Mouse (Mus musculus): Measurements from ENCODE around the gene Ptges2. TPM values are rescaled to one million over a fixed set of nuclear protein-coding genes. Genes with fewer than 3 reads are reported as not detected.

The Ptges2 gene
- polyA plus RNA-seq (2012; rRNA removed) = 7.5 and 7.6 TPM in 2 replicates

DNA sequence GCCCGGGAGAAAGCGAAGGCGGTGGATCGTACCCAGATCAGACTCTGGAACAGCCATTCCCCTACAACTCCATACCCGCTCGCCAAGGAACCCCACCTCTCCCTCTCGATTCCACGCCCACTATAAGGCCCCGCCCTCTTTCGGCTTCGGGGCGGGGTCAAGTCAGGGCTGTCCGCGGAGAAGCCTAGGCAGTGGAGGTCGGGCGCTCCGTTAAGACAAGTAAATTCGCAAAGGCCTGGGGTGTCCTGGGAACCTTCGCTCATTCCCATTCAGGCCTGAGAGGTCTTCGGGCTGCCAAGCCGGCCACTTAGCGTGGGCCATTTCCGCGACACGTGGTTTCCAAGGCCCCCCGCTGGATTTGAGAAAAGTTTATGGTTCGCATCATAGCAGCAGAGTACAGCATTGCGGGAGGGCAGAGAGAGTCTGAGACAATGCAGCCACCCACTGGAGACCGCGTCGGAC is at the start of gene Ptges2:
TSS of gene Ptges2 (plus strand) at position 413 of the 462 bp plus-strand sequence.
- H3K36me3 ChIP-seq (ENCODE audit: control insufficient read depth, insufficient read depth, low read length) = no peaks in the 10 kb centered on the region
- H3K27me3 ChIP-seq (ENCODE audit: control insufficient read depth, insufficient read depth, low read length) = no peaks in the 10 kb centered on the region
- peaks cover 26% of the 10 kb centered on the region for H3K4me1 ChIP-seq (ENCODE audit: control insufficient read depth, insufficient read depth, low read length)
- peak within 1 kb of the TSS; percentile 94 for H3K27ac ChIP-seq (ENCODE audit: control insufficient read depth, insufficient read depth, low read depth, low read length)
- H3K4me3 ChIP-seq (ENCODE audit: control insufficient read depth, low read depth, low read length) = peak within 1 kb of the TSS; percentile 91
- TF ChIP-seq CTCF (IDR thresholded peaks at IDR 0.05; ENCODE audit: control insufficient read depth, insufficient read depth, insufficient replicate concordance, low read depth, low read length) (no peak), POLR2A (IDR thresholded peaks at IDR 0.05; ENCODE audit: control insufficient read depth, low read depth, low read length) (peak; percentile 47)

DNA sequence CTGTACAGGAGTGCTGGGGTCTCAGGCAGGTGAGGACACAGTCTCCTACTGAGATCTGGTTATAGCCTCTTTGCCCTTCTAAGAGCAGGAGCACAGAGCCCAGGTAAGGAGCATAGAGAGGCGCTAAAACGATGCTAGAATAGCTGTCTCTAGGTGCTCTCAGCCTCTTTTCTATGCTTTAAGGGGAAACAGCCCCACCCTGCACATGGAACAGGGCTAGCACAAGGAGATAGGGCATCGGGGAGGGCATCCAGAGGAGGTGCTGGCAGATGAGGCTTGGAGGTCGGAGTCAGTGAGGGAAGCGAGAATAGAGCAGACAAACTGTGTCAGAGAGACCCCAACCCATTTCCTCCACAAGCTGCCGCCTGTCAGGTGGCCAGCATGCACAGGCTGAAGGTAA is 48.7 kb upstream of the Ptges2 start:
- no peak for TF ChIP-seq POLR2A (IDR thresholded peaks at IDR 0.05; ENCODE audit: control insufficient read depth, low read depth, low read length)
- TF ChIP-seq CTCF (IDR thresholded peaks at IDR 0.05; ENCODE audit: control insufficient read depth, insufficient read depth, insufficient replicate concordance, low read depth, low read length) = no peak
- no peaks in the 10 kb centered on the region for H3K27me3 ChIP-seq (ENCODE audit: control insufficient read depth, insufficient read depth, low read length)
- no peak overlapping the region for H3K27ac ChIP-seq (ENCODE audit: control insufficient read depth, insufficient read depth, low read depth, low read length)
- H3K36me3 ChIP-seq (ENCODE audit: control insufficient read depth, insufficient read depth, low read length) = no peaks in the 10 kb centered on the region
- no peak overlapping the region for H3K4me3 ChIP-seq (ENCODE audit: control insufficient read depth, low read depth, low read length)
- H3K4me1 ChIP-seq (ENCODE audit: control insufficient read depth, insufficient read depth, low read length) = peaks cover 5% of the 10 kb centered on the region

DNA sequence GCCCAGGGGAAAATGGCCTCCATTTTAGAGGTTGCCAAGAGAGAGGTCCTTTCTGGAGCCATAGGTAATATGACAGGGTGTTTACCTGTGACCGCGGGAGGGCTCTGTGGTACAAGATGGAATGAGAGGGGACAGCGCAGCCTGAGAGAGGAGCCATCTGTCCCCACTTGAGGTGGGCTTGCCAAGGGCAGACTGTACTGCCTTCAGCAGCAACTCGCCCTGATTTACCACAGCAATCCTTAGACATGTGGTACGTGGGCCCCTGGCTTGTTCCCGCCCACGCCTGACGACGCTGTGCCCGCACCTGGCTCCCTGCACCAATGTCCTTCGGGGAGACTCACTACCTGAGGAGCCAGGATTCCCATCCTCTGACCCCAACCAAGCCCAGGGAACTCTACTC is 47.4 kb upstream of the Ptges2 start:
- Histone ChIP-seq H3K4me3 (ENCODE audit: control insufficient read depth, low read depth, low read length) (no peak overlapping the region), H3K4me1 (ENCODE audit: control insufficient read depth, insufficient read depth, low read length) (peaks cover 9% of the 10 kb centered on the region), H3K36me3 (ENCODE audit: control insufficient read depth, insufficient read depth, low read length) (no peaks in the 10 kb centered on the region), H3K27ac (ENCODE audit: control insufficient read depth, insufficient read depth, low read depth, low read length) (no peak overlapping the region), H3K27me3 (ENCODE audit: control insufficient read depth, insufficient read depth, low read length) (no peaks in the 10 kb centered on the region)
- TF ChIP-seq POLR2A (IDR thresholded peaks at IDR 0.05; ENCODE audit: control insufficient read depth, low read depth, low read length) (no peak), CTCF (IDR thresholded peaks at IDR 0.05; ENCODE audit: control insufficient read depth, insufficient read depth, insufficient replicate concordance, low read depth, low read length) (no peak)

DNA sequence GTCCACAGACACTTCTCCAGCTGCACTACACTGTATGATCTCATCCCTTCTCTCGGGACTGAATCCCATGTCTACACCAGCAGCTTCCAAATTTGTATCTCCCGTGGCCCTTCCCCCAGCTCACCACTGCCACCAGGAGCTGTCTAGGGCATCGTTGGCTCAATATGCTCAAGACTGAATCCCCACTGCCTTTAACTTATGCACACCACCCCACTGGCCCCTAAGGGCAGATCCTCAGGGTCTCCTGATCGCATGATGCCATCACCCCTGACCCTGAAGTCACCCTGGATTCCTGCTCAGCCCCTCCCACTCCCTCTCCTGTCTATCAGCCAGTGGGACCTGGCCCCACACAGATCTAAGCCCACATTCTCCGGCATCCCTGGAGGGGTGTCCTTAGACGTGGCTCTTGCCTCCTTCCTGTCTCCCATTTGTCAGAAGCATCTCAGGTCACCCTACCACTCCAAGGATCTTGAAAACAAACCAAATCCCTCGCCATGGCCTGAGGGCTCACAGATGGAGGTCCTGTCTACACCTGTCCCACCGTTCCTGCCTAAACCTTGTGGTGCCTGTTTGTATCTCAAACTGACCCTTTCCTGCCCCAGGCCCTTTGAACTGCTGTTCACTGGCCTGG is 46.0 kb upstream of the Ptges2 start:
- no peaks in the 10 kb centered on the region for H3K27me3 ChIP-seq (ENCODE audit: control insufficient read depth, insufficient read depth, low read length)
- no peaks in the 10 kb centered on the region for H3K36me3 ChIP-seq (ENCODE audit: control insufficient read depth, insufficient read depth, low read length)
- no peak overlapping the region for H3K4me3 ChIP-seq (ENCODE audit: control insufficient read depth, low read depth, low read length)
- peaks cover 9% of the 10 kb centered on the region for H3K4me1 ChIP-seq (ENCODE audit: control insufficient read depth, insufficient read depth, low read length)
- TF ChIP-seq CTCF (IDR thresholded peaks at IDR 0.05; ENCODE audit: control insufficient read depth, insufficient read depth, insufficient replicate concordance, low read depth, low read length) = no peak
- TF ChIP-seq POLR2A (IDR thresholded peaks at IDR 0.05; ENCODE audit: control insufficient read depth, low read depth, low read length) = no peak
- H3K27ac ChIP-seq (ENCODE audit: control insufficient read depth, insufficient read depth, low read depth, low read length) = no peak overlapping the region

DNA sequence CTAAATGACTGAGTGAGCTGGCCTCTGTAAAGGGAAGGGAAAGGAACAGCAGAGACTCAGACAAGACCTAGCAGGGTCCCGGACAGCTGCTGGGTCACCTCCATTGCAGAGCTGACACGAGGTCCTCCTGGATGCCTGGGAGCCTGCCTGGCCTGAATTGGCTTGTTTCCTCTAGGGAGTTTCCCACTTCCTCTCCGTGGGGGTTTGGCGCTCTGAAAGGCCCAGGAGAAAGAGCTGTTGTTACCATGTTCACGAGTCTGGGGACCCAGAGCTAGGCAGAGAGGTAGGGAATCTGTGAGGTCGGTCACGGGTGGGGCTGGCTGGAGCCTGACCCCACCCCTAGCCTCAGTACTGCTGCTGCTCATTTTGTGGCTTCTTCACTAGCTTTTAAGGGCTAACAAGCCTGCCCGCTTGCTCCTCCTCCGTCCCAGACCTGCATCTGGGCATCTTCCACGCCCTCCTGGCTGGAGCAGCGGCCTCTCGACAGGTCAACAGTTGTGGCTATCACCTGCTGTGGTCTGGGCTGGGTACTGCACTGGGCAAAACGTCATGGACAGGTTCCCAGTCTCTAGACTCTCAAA is 45.1 kb upstream of the Ptges2 start:
- TF ChIP-seq CTCF (IDR thresholded peaks at IDR 0.05; ENCODE audit: control insufficient read depth, insufficient read depth, insufficient replicate concordance, low read depth, low read length) (no peak), POLR2A (IDR thresholded peaks at IDR 0.05; ENCODE audit: control insufficient read depth, low read depth, low read length) (no peak)

DNA sequence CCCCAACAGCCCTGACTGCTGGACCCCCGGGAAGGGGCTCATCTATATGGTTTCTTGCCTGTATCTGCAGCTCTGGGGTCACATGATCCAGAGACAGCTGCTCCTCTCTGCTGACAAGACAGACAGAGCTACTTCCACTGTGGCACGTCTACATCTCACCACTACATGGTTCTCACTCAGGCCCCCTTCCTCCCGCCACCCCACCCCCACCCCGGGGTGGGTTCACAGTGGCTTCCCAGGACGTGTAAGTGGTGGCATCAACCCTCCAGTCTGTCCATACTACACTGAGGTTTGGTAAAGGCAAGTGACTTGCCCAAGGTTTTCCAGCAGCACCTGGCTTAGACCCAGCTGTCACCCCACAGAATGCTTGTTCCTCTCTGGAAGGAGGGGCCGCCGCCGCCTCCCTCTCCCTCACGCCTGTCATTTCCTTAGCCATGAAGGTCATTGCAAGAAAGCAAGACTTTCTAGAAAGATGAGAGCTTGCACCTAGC is 44.2 kb upstream of the Ptges2 start:
- no peak overlapping the region for H3K27ac ChIP-seq (ENCODE audit: control insufficient read depth, insufficient read depth, low read depth, low read length)
- TF ChIP-seq CTCF (IDR thresholded peaks at IDR 0.05; ENCODE audit: control insufficient read depth, insufficient read depth, insufficient replicate concordance, low read depth, low read length) (no peak), POLR2A (IDR thresholded peaks at IDR 0.05; ENCODE audit: control insufficient read depth, low read depth, low read length) (no peak)
- no peaks in the 10 kb centered on the region for H3K27me3 ChIP-seq (ENCODE audit: control insufficient read depth, insufficient read depth, low read length)
- no peaks in the 10 kb centered on the region for H3K36me3 ChIP-seq (ENCODE audit: control insufficient read depth, insufficient read depth, low read length)
- peaks cover 9% of the 10 kb centered on the region for H3K4me1 ChIP-seq (ENCODE audit: control insufficient read depth, insufficient read depth, low read length)
- no peak overlapping the region for H3K4me3 ChIP-seq (ENCODE audit: control insufficient read depth, low read depth, low read length)

More for the DNA sequence above, 45.1 kb upstream of the Ptges2 start:
- Histone ChIP-seq H3K4me1 (ENCODE audit: control insufficient read depth, insufficient read depth, low read length) (peaks cover 9% of the 10 kb centered on the region), H3K27me3 (ENCODE audit: control insufficient read depth, insufficient read depth, low read length) (no peaks in the 10 kb centered on the region), H3K27ac (ENCODE audit: control insufficient read depth, insufficient read depth, low read depth, low read length) (no peak overlapping the region), H3K36me3 (ENCODE audit: control insufficient read depth, insufficient read depth, low read length) (no peaks in the 10 kb centered on the region), H3K4me3 (ENCODE audit: control insufficient read depth, low read depth, low read length) (no peak overlapping the region)

DNA sequence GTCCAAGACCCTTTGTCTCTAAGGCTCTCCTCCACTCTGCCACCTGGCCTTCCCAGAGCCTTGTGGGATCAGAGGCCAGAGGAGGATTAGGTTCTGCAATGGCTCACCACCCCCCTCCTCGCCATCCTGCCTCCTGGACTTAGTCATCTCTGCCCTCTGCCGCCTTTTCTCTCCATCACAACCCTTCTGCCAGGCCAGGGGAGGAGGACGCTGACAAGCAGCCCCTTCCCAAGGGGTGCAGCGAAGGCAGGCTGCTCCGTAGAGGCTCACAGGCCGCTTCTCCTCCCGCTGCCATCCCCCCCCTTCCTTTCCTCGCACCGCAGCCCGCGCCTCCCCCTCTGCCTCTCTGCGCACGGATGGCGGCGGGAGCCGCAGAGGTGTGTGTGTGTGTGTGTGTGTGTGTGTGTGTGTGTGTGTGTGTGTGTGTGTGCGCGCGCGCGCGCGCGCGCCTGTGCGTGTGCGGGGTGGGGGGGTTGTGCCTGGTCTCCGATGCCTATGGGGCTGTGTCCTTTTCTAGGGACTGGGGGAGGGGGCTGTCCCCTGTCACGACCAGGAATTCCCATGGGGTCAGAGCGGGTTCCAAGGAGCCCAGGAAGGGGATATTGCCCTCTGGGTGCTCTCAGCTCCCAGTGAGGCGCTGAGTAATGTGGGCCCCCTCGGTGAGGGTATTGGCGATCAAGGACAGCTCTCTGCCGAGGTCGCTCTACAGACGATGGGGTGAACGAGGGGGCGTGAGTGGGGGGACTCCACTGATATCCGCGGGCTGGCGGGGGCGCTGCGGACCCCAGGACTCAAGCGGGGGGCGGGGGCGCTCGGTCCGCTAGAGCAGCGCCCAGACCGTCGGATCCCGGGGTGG is 43.3 kb upstream of the Ptges2 start, which contains the start of gene Ciz1:
TSS of gene Ciz1 (plus strand) at position 177 of the 856 bp plus-strand sequence.
- H3K36me3 ChIP-seq (ENCODE audit: control insufficient read depth, insufficient read depth, low read length) = no peaks in the 10 kb centered on the region
- no peaks in the 10 kb centered on the region for H3K27me3 ChIP-seq (ENCODE audit: control insufficient read depth, insufficient read depth, low read length)
- TF ChIP-seq CTCF (IDR thresholded peaks at IDR 0.05; ENCODE audit: control insufficient read depth, insufficient read depth, insufficient replicate concordance, low read depth, low read length) (no peak), POLR2A (IDR thresholded peaks at IDR 0.05; ENCODE audit: control insufficient read depth, low read depth, low read length) (no peak)
- H3K4me1 ChIP-seq (ENCODE audit: control insufficient read depth, insufficient read depth, low read length) = peaks cover 9% of the 10 kb centered on the region
- no peak within 1 kb of the TSS for H3K27ac ChIP-seq (ENCODE audit: control insufficient read depth, insufficient read depth, low read depth, low read length)
- H3K4me3 ChIP-seq (ENCODE audit: control insufficient read depth, low read depth, low read length) = peak within 1 kb of the TSS; percentile 93

All from testis, adult 2 months (tissue).